Mouse (Mus musculus) ES-CJ7 (cell line): ENCODE results near the gene Anln.
"Not testable (repeated sequence)": the region's sequence is repeated elsewhere in the genome, so short reads cannot be mapped to it uniquely, and the experiment has no call there.

Source experiments
- DNase-seq: peaks from one replicate; pipeline ENCODE4 v3.0.0; 2011; ENCODE audit warnings: low read depth, low spot score

Gene Anln

GRCm38 (mm10) chr9:22322381-22323211, 66.4 kb downstream of the Anln start:
- DNase-seq = peak; percentile 72

DNA sequence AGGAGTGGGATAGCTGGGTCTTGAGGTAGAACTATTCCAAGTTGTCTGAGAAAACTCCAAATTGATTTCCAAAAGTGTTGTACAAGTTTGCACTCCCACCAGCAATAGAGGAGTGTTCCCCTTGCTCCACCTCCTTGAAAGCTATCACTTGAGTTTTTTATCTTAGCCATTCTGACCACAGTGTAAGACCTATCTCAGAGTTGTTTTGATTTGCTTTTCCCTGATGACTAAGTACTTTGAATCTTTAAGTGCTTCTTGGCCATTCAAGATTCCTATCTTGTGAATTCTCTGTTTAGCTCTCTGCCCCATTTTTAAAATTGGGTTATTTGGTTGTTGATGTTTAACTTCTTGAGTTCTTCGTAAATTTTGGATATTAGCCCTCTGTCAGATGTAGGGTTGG, 69.9 kb downstream of the Anln start:
- DNase-seq = no peak

- peak; percentile 93 for DNase-seq
Measured at GRCm38 (mm10) chr9:22316047-22316446, 72.9 kb downstream of the Anln start.

DNA sequence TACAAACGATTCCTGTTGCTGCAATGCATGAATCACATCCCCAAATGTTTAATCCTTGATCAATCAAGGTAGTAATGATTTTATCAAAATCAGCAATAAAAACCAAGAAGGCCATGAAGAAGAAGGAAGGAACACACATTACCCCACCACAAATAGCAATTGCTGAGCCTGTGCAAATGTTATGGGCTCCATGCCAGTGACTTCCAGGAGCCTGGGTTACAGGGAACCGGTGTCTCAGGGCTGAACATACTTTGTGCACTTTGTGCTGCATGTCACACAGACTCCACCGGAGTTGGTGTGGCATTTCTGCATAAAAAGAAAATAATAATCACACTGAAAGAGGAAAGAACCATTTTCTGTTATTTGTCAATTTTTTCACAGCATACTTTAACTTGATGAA, 74.9 kb downstream of the Anln start:
- no peak for DNase-seq

GRCm38 (mm10) chr9:22313218-22313617, 75.8 kb downstream of the Anln start:
- DNase-seq = no peak

DNA sequence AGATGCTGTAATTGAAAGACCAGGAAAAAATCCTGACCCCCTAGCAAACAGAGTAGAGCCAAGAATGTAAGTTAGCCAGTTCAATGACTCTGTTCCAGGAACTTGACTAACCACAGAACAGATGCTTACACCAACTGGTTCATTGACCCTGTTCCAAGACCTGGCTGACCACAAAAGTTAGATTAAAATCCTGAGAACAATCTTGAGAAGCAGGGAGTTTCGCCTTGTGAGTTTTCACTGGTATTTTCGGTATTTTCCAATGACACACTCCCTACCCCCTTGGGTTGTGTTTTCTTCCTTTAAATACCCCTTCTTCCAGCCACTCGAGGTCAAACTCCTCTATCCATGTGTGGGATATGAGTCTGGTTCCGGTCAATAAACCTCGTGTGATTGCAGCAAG, 79.3 kb downstream of the Anln start:
- DNase-seq = no peak

DNA sequence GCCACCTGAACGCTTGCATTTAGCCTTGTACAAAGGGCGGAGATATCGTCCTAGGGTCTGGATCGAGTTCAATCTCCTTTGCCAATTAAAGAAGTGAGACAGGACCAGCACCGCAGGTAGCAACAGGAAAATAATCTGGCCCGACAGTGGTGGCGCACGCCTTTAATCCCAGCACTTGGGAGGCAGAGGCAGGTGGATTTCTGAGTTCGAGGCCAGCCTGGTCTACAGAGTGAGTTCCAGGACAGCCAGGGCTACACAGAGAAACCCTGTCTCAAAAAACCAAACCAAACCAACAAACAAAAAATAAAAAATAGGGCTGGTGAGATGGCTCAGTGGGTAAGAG, 81.1 kb downstream of the Anln start:
- not testable (repeated sequence) for DNase-seq

DNA sequence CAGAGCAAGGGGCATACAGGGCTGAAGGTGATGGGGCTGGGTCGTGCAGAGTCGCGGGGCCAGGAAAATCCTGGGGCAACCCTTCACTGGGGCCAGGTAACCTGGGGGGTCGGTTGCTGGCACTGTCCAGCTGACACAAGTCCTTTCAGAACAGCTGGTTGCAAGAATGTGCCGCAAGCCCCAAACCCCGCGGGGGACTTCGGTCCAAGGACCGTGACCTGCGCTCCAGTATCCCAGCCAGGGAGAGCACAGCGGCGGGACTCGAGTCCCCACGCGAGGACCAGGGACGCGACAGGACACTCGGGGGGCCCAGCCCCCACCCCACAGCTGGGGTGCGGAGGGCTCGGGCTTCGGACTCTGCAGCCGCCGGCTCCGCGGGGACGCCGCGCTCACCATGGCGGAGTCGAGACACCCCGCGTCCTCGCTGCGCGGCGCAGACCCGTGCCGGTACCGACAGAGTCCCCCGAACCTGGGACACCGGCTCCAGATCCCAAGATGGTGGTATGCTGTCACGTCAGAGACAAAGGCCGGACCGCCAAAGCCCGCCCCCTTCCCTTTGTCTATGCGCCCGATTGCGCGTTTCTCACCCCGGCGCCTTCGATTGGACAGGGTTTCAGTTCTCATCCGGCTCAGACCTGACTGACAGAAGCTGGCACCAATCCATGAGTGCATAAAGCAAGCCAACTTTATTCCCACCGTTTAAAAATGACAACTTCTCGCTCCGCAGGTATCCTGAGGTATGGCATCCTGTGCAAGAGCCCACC, 81.7 kb downstream of the Anln start, which contains the start of gene Zfp810:
TSS of gene Zfp810 (minus strand) at position 493 of the 764 bp plus-strand sequence.
- DNase-seq = peak; percentile 99

- no peak for DNase-seq
Measured at GRCm38 (mm10) chr9:22306726-22307125, 82.3 kb downstream of the Anln start.

- DNase-seq = peak; percentile 56
Measured at GRCm38 (mm10) chr9:22302199-22302598, 86.8 kb downstream of the Anln start.
